Mouse (Mus musculus) lung, adult 2 months (tissue): ENCODE data around the gene Mfsd12.

ENCODE experiments used
- CTCF ChIP-seq: fragments of 200-500 bp; IDR thresholded peaks from 2 replicates; pipeline ENCODE4 v1.5.1; 2011; ENCODE audit warnings: mild to moderate bottlenecking, low read length, control low read depth; ENCODE audit not compliant: insufficient read depth
- POLR2A ChIP-seq: fragments of 200-500 bp; IDR thresholded peaks from 2 replicates; pipeline ENCODE4 v1.6.1; 2011; ENCODE audit warnings: low read depth, mild to moderate bottlenecking, control low read depth, low read length, borderline replicate concordance; ENCODE audit errors: extremely low read depth

DNA sequence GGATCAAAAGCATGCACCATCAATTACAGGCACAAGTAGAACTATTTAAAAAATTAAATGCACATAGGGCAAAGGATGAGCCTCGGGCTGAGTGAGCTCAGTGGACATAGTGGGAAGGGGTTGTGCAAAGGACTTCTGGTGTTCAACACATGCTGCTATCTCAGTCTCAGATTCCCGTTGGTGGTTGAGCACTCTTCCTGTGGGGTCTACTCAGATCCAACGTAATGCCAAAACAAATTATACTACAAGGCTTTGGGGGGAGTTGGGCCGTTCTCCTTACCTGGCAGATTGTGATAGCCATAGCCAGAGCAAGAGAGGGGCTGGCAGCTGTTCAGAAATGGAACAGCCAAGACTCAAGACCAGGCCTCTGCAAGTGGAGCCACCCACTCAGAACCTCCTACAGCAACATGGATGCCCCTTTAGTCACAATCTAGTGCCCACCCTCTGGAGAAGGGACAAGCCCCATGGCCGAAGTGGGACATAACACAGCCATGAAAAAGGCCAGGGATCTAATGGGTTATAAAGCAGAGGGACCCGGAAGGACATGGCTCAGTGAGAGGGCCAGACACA is 22.6 kb downstream of the Mfsd12 start:
- no peak for TF ChIP-seq CTCF
- no peak for TF ChIP-seq POLR2A
